Mouse (Mus musculus): ENCODE measurements around the gene Sart3. TPM values are rescaled to one million over a fixed set of nuclear protein-coding genes. Genes with fewer than 3 reads are reported as not detected.

The Sart3 gene
- polyA plus RNA-seq, 2 experiments = 41.7 to 56.8 TPM

GRCm38 (mm10) chr5:113735345-113736112 is 36.8 kb downstream of the Sart3 start, which contains the start of gene Ficd:
Ficd (plus strand) TSS chr5:113735803.
- WGBS = 2% methylated on average over 29 of the region's 71 CpGs
- 0 out of 2 replicates have a peak, but pooled peaks have one; percentile 36 for TF ChIP-seq POLR2A (IDR thresholded peaks at IDR 0.05; ENCODE audit: borderline replicate concordance, extremely low read depth, insufficient read depth, insufficient read length)
- peaks cover 13% of the 10 kb centered on the region for H3K4me1 ChIP-seq (ENCODE audit: control insufficient read depth, insufficient read depth, low read length)
- H3K4me2 ChIP-seq (replicated peaks; ENCODE audit: low read depth, low read length, severe bottlenecking) = peak within 1 kb of the TSS; percentile 80
- H3K9me3 ChIP-seq (ENCODE audit: control insufficient read depth, low read length) = no peaks in the 10 kb centered on the region
- peak within 1 kb of the TSS; percentile 95 for H3K27ac ChIP-seq (replicated peaks; ENCODE audit: low read depth, low read length)
- peak within 1 kb of the TSS; percentile 81 for H3K9ac ChIP-seq (ENCODE audit: low read depth, low read length, severe bottlenecking)
- peak within 1 kb of the TSS; percentile 67 for H3K4me3 ChIP-seq (replicated peaks; ENCODE audit: low read length)
- DNase-seq (ENCODE audit: low spot score) (peak; percentile 100), ATAC-seq (ENCODE audit: low FRiP score, low read depth) (peak; percentile 94)
- H3K36me3 ChIP-seq (ENCODE audit: control insufficient read depth, insufficient read depth, low read length) = peaks cover 35% of the 10 kb centered on the region
- no peaks in the 10 kb centered on the region for H3K27me3 ChIP-seq (ENCODE audit: control insufficient read depth, insufficient read depth, low read length)

GRCm38 (mm10) chr5:113735023-113735344 is 37.3 kb downstream of the Sart3 start:
- Histone ChIP-seq H3K9me3 (ENCODE audit: control insufficient read depth, low read length) (no peaks in the 10 kb centered on the region), H3K4me2 (replicated peaks; ENCODE audit: low read depth, low read length, severe bottlenecking) (peak overlapping the region; percentile 80), H3K36me3 (ENCODE audit: control insufficient read depth, insufficient read depth, low read length) (peaks cover 29% of the 10 kb centered on the region), H3K4me3 (replicated peaks; ENCODE audit: low read length) (peak overlapping the region; percentile 67), H3K4me1 (ENCODE audit: control insufficient read depth, insufficient read depth, low read length) (peaks cover 13% of the 10 kb centered on the region), H3K27ac (replicated peaks; ENCODE audit: low read depth, low read length) (peak overlapping the region; percentile 95), H3K9ac (ENCODE audit: low read depth, low read length, severe bottlenecking) (peak overlapping the region; percentile 81), H3K27me3 (ENCODE audit: control insufficient read depth, insufficient read depth, low read length) (no peaks in the 10 kb centered on the region)
- no peak for DNase-seq (ENCODE audit: low spot score)
- no peak for TF ChIP-seq POLR2A (IDR thresholded peaks at IDR 0.05; ENCODE audit: borderline replicate concordance, extremely low read depth, insufficient read depth, insufficient read length)
- 35% methylated on average over 7 of the region's 7 CpGs for WGBS
- ATAC-seq (ENCODE audit: low FRiP score, low read depth) = no peak

DNA sequence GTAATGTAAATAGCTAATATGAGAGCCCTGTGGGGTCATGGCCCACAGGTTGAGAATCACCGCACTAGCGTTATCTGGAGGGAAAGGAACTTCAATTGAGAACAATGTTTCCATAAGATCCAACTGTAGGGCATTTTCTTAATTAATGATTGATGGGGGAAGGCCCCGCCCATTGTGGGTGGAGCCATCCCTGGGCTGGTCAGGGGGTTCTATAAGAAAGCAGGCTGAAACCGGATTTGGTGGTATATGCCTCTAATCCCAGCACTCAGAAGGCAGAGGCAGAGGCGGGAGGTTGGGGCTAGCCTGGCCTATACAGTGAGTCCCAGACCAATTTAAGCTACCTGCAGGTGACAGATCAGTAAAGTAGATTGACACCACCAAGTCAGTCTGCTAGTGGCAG is 37.9 kb downstream of the Sart3 start:
- Histone ChIP-seq H3K27ac (replicated peaks; ENCODE audit: low read depth, low read length) (no peak overlapping the region), H3K27me3 (ENCODE audit: control insufficient read depth, insufficient read depth, low read length) (no peaks in the 10 kb centered on the region), H3K9ac (ENCODE audit: low read depth, low read length, severe bottlenecking) (no peak overlapping the region), H3K9me3 (ENCODE audit: control insufficient read depth, low read length) (no peaks in the 10 kb centered on the region), H3K4me2 (replicated peaks; ENCODE audit: low read depth, low read length, severe bottlenecking) (no peak overlapping the region), H3K4me1 (ENCODE audit: control insufficient read depth, insufficient read depth, low read length) (peaks cover 13% of the 10 kb centered on the region), H3K36me3 (ENCODE audit: control insufficient read depth, insufficient read depth, low read length) (peaks cover 23% of the 10 kb centered on the region), H3K4me3 (replicated peaks; ENCODE audit: low read length) (no peak overlapping the region)
- no peak for TF ChIP-seq POLR2A (IDR thresholded peaks at IDR 0.05; ENCODE audit: borderline replicate concordance, extremely low read depth, insufficient read depth, insufficient read length)
- 67% methylated on average over 5 of the region's 5 CpGs for WGBS
- ATAC-seq (ENCODE audit: low FRiP score, low read depth) = no peak
- no peak for DNase-seq (ENCODE audit: low spot score)

DNA sequence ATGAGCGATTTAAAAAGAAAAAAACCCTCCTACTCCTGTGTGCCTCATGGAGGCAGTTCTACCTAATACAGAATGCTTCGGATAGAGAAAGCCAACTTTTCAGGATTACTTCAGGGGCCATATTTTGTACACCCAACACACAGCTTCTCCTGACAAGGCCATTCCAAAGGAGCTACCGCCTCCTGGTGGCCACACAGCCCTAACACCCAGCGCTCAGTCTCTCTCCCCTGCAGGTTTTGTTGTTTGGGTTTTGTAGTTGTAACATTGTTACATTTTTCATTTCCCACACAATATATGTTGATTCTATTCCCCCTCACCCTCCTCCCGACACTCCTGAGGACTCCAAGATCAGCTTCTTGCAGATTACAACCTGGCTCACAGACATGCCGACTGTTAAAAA is 40.1 kb downstream of the Sart3 start:
- Histone ChIP-seq H3K27me3 (ENCODE audit: control insufficient read depth, insufficient read depth, low read length) (no peaks in the 10 kb centered on the region), H3K9ac (ENCODE audit: low read depth, low read length, severe bottlenecking) (no peak overlapping the region), H3K9me3 (ENCODE audit: control insufficient read depth, low read length) (no peaks in the 10 kb centered on the region), H3K27ac (replicated peaks; ENCODE audit: low read depth, low read length) (no peak overlapping the region), H3K36me3 (ENCODE audit: control insufficient read depth, insufficient read depth, low read length) (peaks cover 2% of the 10 kb centered on the region; the same call in 1 of the 2 replicates), H3K4me1 (ENCODE audit: control insufficient read depth, insufficient read depth, low read length) (peaks cover 13% of the 10 kb centered on the region), H3K4me2 (replicated peaks; ENCODE audit: low read depth, low read length, severe bottlenecking) (no peak overlapping the region), H3K4me3 (replicated peaks; ENCODE audit: low read length) (no peak overlapping the region)
- DNase-seq (ENCODE audit: low spot score) (peak; percentile 41), ATAC-seq (ENCODE audit: low FRiP score, low read depth) (no peak)
- TF ChIP-seq POLR2A (IDR thresholded peaks at IDR 0.05; ENCODE audit: borderline replicate concordance, extremely low read depth, insufficient read depth, insufficient read length) = no peak
- WGBS = 25% methylated on average over 6 of the region's 6 CpGs

GRCm38 (mm10) chr5:113731174-113731573 is 41.1 kb downstream of the Sart3 start:
- Histone ChIP-seq H3K4me3 (replicated peaks; ENCODE audit: low read length) (no peak overlapping the region), H3K27ac (replicated peaks; ENCODE audit: low read depth, low read length) (no peak overlapping the region), H3K9me3 (ENCODE audit: control insufficient read depth, low read length) (no peaks in the 10 kb centered on the region), H3K4me2 (replicated peaks; ENCODE audit: low read depth, low read length, severe bottlenecking) (no peak overlapping the region), H3K36me3 (ENCODE audit: control insufficient read depth, insufficient read depth, low read length) (no peaks in the 10 kb centered on the region), H3K9ac (ENCODE audit: low read depth, low read length, severe bottlenecking) (no peak overlapping the region), H3K4me1 (ENCODE audit: control insufficient read depth, insufficient read depth, low read length) (peaks cover 5% of the 10 kb centered on the region), H3K27me3 (ENCODE audit: control insufficient read depth, insufficient read depth, low read length) (no peaks in the 10 kb centered on the region)
- WGBS = 84% methylated on average over 7 of the region's 7 CpGs
- ATAC-seq (ENCODE audit: low FRiP score, low read depth) (no peak), DNase-seq (ENCODE audit: low spot score) (no peak)
- no peak for TF ChIP-seq POLR2A (IDR thresholded peaks at IDR 0.05; ENCODE audit: borderline replicate concordance, extremely low read depth, insufficient read depth, insufficient read length)

All from limb, embryonic 14.5 days (tissue).